Mouse (Mus musculus) myocyte (in vitro differentiated cells): ENCODE data around the gene Pole. TPM values are rescaled to one million over a fixed set of nuclear protein-coding genes. Genes with fewer than 3 reads are reported as not detected.

Experiments
- H3K27me3 ChIP-seq: one replicate; pipeline ENCODE4 v1.6.1; 2011; ENCODE audit not compliant: control insufficient read depth, insufficient read depth, insufficient read length
- H3K36me3 ChIP-seq: one replicate; pipeline ENCODE4 v1.6.1; 2011; ENCODE audit not compliant: control insufficient read depth, insufficient read depth
- H3K4me2 ChIP-seq: one replicate; pipeline ENCODE4 v1.6.1; 2011; ENCODE audit warnings: low read depth, control low read depth
- H3K4me3 ChIP-seq: one replicate; pipeline ENCODE4 v1.5.1; 2011; ENCODE audit warnings: mild to moderate bottlenecking, control low read depth, moderate library complexity
- H3K79me2 ChIP-seq: one replicate; pipeline ENCODE4 v1.6.1; 2011; ENCODE audit not compliant: control insufficient read depth, insufficient read depth
- H3ac ChIP-seq: one replicate; pipeline ENCODE4 v1.6.1; 2011; ENCODE audit not compliant: control insufficient read depth, insufficient read length
- CEBPB ChIP-seq: IDR thresholded peaks from 2 replicates; pipeline ENCODE4 v1.6.1; 2011; ENCODE audit warnings: mild to moderate bottlenecking, moderate library complexity; ENCODE audit not compliant: poor library complexity, insufficient read depth, severe bottlenecking
- E2F4 ChIP-seq: IDR thresholded peaks from one replicate; pipeline ENCODE4 v1.6.1; 2011; ENCODE audit warnings: mild to moderate bottlenecking, control low read depth, moderate library complexity; ENCODE audit not compliant: insufficient read depth
- MAX ChIP-seq: IDR thresholded peaks from one replicate; pipeline ENCODE4 v1.6.1; 2011; ENCODE audit warnings: low read depth, mild to moderate bottlenecking, control low read depth
- MYOD1 ChIP-seq, 3 experiments: IDR thresholded peaks; one replicate each; pipeline ENCODE4 v1.6.1; 2011; ENCODE audit warnings: control low read depth in 2 of 3, low read depth in 2 of 3, mild to moderate bottlenecking in 2 of 3, moderate library complexity in 1 of 3; ENCODE audit not compliant: insufficient read length in 2 of 3, control insufficient read depth in 1 of 3
- MYOG ChIP-seq, 3 experiments: IDR thresholded peaks; one replicate each; pipeline ENCODE4 v1.6.1; 2011; ENCODE audit warnings: control low read depth in 2 of 3, low read depth in 2 of 3, mild to moderate bottlenecking in 2 of 3; ENCODE audit not compliant: insufficient read length in 2 of 3, control insufficient read depth in 1 of 3, insufficient read depth in 1 of 3
- POLR2A ChIP-seq: IDR thresholded peaks from one replicate; pipeline ENCODE4 v1.6.1; 2011; ENCODE audit warnings: low read depth, mild to moderate bottlenecking, control low read depth, moderate library complexity; ENCODE audit not compliant: insufficient read length
- POLR2AphosphoS2 ChIP-seq: IDR thresholded peaks from one replicate; pipeline ENCODE4 v1.6.1; 2011; ENCODE audit warnings: low read depth, control low read depth; ENCODE audit not compliant: insufficient read length
- REST ChIP-seq: IDR thresholded peaks from one replicate; pipeline ENCODE4 v1.6.1; 2011; ENCODE audit warnings: mild to moderate bottlenecking, control low read depth, moderate library complexity; ENCODE audit not compliant: insufficient read depth, insufficient read length
- SRF ChIP-seq: IDR thresholded peaks from one replicate; pipeline ENCODE4 v1.6.1; 2011; ENCODE audit warnings: low read depth; ENCODE audit not compliant: control insufficient read depth, insufficient read length
- TCF12 ChIP-seq: IDR thresholded peaks from one replicate; pipeline ENCODE4 v1.6.1; 2011; ENCODE audit warnings: mild to moderate bottlenecking, control low read depth; ENCODE audit not compliant: poor library complexity, insufficient read depth, severe bottlenecking
- TCF3 ChIP-seq: IDR thresholded peaks from one replicate; pipeline ENCODE4 v1.6.1; 2011; ENCODE audit warnings: low read depth, control low read depth; ENCODE audit not compliant: insufficient read length
- USF1 ChIP-seq: IDR thresholded peaks from one replicate; pipeline ENCODE4 v1.6.1; 2011; ENCODE audit warnings: low read depth, mild to moderate bottlenecking, control low read depth, moderate library complexity
- polyA plus RNA-seq: library from polyadenylated mRNA; unstranded; fragments of >200 nt; fragmentation: generic; extraction: Trizol; gene quantifications from one replicate; pipeline ENCODE4 v1.2.1, GENCODE M21; 2012; ENCODE audit warnings: missing spikeins

Gene Pole
- polyA plus RNA-seq, 1 experiment: 5.4 TPM

- Histone ChIP-seq H3K27me3 (no peaks in the 10 kb centered on the region), H3K79me2 (no peaks in the 10 kb centered on the region), H3K4me2 (no peak overlapping the region), H3K36me3 (no peaks in the 10 kb centered on the region), H3K4me3 (no peak overlapping the region), H3ac (no peak overlapping the region)
- no peak for TF ChIP-seq TCF12
Measured at GRCm38 (mm10) chr5:110347006-110347405, 60.9 kb downstream of the Pole start.

- TF ChIP-seq CEBPB: no peak
- TF ChIP-seq TCF3: no peak
- TF ChIP-seq MYOG (IDR thresholded peaks at IDR 0.05; ENCODE audit: control insufficient read depth in 1 of 3, insufficient read depth in 1 of 3, insufficient read length in 2 of 3, low read depth in 2 of 3): no peak
- TF ChIP-seq USF1: no peak
- TF ChIP-seq MAX: no peak
- TF ChIP-seq E2F4: no peak
- no peak for TF ChIP-seq TCF12
- TF ChIP-seq SRF: no peak
- TF ChIP-seq MYOD1 (IDR thresholded peaks at IDR 0.05; ENCODE audit: control insufficient read depth in 1 of 3, insufficient read length in 2 of 3, low read depth in 2 of 3): no peak
- no peak for TF ChIP-seq POLR2AphosphoS2
- TF ChIP-seq POLR2A: no peak
- no peak for TF ChIP-seq REST
- no peak overlapping the region for H3K4me3 ChIP-seq
- H3K79me2 ChIP-seq: no peaks in the 10 kb centered on the region
- no peak overlapping the region for H3ac ChIP-seq
- H3K4me2 ChIP-seq: no peak overlapping the region
- peaks cover 21% of the 10 kb centered on the region for H3K27me3 ChIP-seq
- H3K36me3 ChIP-seq: no peaks in the 10 kb centered on the region
Measured at GRCm38 (mm10) chr5:110354716-110355115, 68.6 kb downstream of the Pole start.

- no peak overlapping the region for H3K4me3 ChIP-seq
- TF ChIP-seq MYOG (IDR thresholded peaks at IDR 0.05; ENCODE audit: control insufficient read depth in 1 of 3, insufficient read depth in 1 of 3, insufficient read length in 2 of 3, low read depth in 2 of 3) (no peak), TCF3 (no peak), E2F4 (no peak), POLR2AphosphoS2 (no peak), USF1 (no peak), MAX (no peak), POLR2A (no peak), TCF12 (no peak), MYOD1 (IDR thresholded peaks at IDR 0.05; ENCODE audit: control insufficient read depth in 1 of 3, insufficient read length in 2 of 3, low read depth in 2 of 3) (no peak), SRF (no peak), REST (no peak), CEBPB (no peak)
- no peaks in the 10 kb centered on the region for H3K36me3 ChIP-seq
- H3K4me2 ChIP-seq: no peak overlapping the region
- peaks cover 21% of the 10 kb centered on the region for H3K27me3 ChIP-seq
- no peaks in the 10 kb centered on the region for H3K79me2 ChIP-seq
- no peak overlapping the region for H3ac ChIP-seq
Measured at GRCm38 (mm10) chr5:110357531-110358179, 71.5 kb downstream of the Pole start.

GRCm38 (mm10) chr5:110361465-110361864 is 75.4 kb downstream of the Pole start:
- no peaks in the 10 kb centered on the region for H3K27me3 ChIP-seq
- no peak for TF ChIP-seq REST
- TF ChIP-seq CEBPB: no peak
- no peak for TF ChIP-seq TCF12
- no peak for TF ChIP-seq E2F4
- TF ChIP-seq MAX: no peak
- no peak for TF ChIP-seq POLR2AphosphoS2
- no peak for TF ChIP-seq TCF3
- no peak for TF ChIP-seq USF1
- TF ChIP-seq SRF: no peak
- no peak for TF ChIP-seq POLR2A
- TF ChIP-seq MYOG (IDR thresholded peaks at IDR 0.05; ENCODE audit: control insufficient read depth in 1 of 3, insufficient read depth in 1 of 3, insufficient read length in 2 of 3, low read depth in 2 of 3): no peak
- no peak for TF ChIP-seq MYOD1 (IDR thresholded peaks at IDR 0.05; ENCODE audit: control insufficient read depth in 1 of 3, insufficient read length in 2 of 3, low read depth in 2 of 3)

GRCm38 (mm10) chr5:110362813-110363178 is 76.7 kb downstream of the Pole start:
- Histone ChIP-seq H3K36me3 (peaks cover 7% of the 10 kb centered on the region), H3K4me2 (no peak overlapping the region), H3ac (no peak overlapping the region), H3K27me3 (no peaks in the 10 kb centered on the region), H3K79me2 (no peaks in the 10 kb centered on the region), H3K4me3 (no peak overlapping the region)
- TF ChIP-seq TCF3 (no peak), E2F4 (no peak), USF1 (no peak), TCF12 (no peak), POLR2AphosphoS2 (no peak), MYOD1 (IDR thresholded peaks at IDR 0.05; ENCODE audit: control insufficient read depth in 1 of 3, insufficient read length in 2 of 3, low read depth in 2 of 3) (no peak), REST (no peak), MAX (no peak), CEBPB (no peak), POLR2A (no peak), MYOG (IDR thresholded peaks at IDR 0.05; ENCODE audit: control insufficient read depth in 1 of 3, insufficient read depth in 1 of 3, insufficient read length in 2 of 3, low read depth in 2 of 3) (no peak), SRF (no peak)

More at GRCm38 (mm10) chr5:110361465-110361864, 75.4 kb downstream of the Pole start:
- Histone ChIP-seq H3K36me3 (no peaks in the 10 kb centered on the region), H3K4me3 (no peak overlapping the region), H3K4me2 (no peak overlapping the region), H3K79me2 (no peaks in the 10 kb centered on the region), H3ac (no peak overlapping the region)
